Mouse (Mus musculus): ENCODE data around the gene Polr3c. TPM values are rescaled to one million over a fixed set of nuclear protein-coding genes. Genes with fewer than 3 reads are reported as not detected.
A peak's percentile ranks its signal among the peaks of the same experiment; 100 is the strongest.
"Not testable (repeated sequence)": the region's sequence is repeated elsewhere in the genome, so short reads cannot be mapped to it uniquely, and the experiment has no call there.

Polr3c gene
- total RNA-seq, 2 experiments from 2014 or later: 22.4 to 30.8 TPM

DNA sequence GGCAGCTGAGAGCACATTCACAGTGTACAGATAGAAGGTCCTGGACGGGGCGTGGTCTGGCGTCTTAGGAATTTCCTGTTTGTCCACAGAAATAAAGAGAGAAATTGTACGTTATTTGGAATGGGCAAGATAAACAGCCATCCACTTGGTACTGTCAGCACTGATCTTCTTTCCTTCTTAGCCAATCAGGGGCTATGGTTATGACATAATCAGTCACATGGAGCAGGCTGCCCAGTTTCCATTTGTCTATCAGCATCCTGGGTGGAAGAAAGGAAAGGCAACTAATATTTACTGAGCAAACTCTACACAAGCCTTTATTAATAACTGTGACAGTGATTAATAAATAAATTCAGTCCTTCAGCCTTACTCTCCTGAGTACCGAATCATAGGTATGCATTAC is 13.1 kb downstream of the Polr3c start:
- ATAC-seq (replicated peaks; ENCODE audit: poor library complexity, severe bottlenecking): no peak

GRCm38 (mm10) chr3:96708684-96709064 is 18.8 kb downstream of the Polr3c start:
- ATAC-seq (replicated peaks; ENCODE audit: poor library complexity, severe bottlenecking): no peak

GRCm38 (mm10) chr3:96707903-96708683 is 19.3 kb downstream of the Polr3c start, which contains the start of gene Nudt17:
Gene Nudt17 (minus strand): TSS chr3:96708562.
- peak; percentile 84 for ATAC-seq (replicated peaks; ENCODE audit: poor library complexity, severe bottlenecking)

DNA sequence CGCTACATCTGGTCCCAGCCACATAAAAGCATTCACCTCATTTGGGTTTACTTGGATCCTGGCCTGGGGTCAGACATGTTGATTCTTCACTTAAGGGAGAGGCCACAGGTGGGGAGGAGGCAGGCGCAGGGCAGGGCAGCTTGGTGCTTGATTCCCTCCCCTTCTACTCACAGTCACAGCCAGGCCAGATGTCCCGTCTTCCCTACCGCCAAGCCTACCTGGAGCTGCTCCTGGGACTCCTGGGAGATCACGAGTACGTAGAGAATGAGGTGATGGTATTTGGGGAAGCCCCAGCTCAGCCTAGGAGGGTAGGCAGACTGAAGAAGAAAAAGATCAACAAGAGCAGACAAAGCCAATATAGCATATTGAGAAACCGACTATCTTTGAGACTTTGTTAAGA is 20.4 kb downstream of the Polr3c start:
- ATAC-seq (replicated peaks; ENCODE audit: poor library complexity, severe bottlenecking): no peak

GRCm38 (mm10) chr3:96706217-96706616 is 21.2 kb downstream of the Polr3c start:
- no peak for ATAC-seq (replicated peaks; ENCODE audit: poor library complexity, severe bottlenecking)

GRCm38 (mm10) chr3:96704778-96705177 is 22.6 kb downstream of the Polr3c start:
- peak; percentile 38; the same call in 1 of the 2 replicates for ATAC-seq (replicated peaks; ENCODE audit: poor library complexity, severe bottlenecking)

DNA sequence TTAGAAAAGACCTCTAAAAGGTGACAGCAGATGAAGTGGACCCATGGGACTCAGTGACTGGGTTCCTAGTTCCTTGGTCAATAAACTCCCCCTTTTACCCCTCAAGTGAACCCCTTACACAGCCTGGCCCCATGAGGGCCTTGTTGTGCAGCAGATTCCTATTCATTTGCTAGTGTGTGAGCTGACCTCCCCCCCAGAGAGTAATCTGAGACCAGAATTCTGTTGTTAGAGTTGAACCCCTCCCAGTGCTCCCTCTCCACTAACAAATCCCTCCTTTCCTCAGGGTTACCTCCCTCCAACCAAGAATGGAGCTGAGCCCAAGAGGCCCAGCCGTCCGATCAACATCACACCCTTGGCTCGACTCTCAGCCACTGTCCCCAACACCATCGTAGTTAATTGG is 26.4 kb downstream of the Polr3c start:
- ATAC-seq (replicated peaks; ENCODE audit: poor library complexity, severe bottlenecking): no peak

DNA sequence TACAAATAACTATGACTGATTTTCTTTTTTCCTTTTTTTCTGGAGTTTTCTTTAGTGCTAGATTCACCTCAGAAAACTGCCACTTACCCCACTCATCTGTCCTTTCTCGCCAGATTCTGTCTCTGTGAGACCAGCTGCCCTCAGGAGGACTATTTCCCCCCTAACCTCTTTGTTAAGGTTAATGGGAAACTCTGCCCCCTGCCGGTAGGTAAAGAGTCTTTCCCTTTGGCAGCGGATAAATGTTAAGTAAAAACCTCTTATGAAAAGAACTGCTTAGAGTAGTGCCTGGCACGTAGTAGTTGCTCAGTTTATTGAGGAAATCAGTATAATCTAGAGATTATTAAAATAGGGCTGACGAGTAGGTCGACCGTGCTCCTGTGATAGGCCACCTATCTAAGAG is 27.1 kb downstream of the Polr3c start:
- ATAC-seq (replicated peaks; ENCODE audit: poor library complexity, severe bottlenecking): no peak

- no peak for ATAC-seq (replicated peaks; ENCODE audit: poor library complexity, severe bottlenecking)
Measured at GRCm38 (mm10) chr3:96698993-96699690, 28.3 kb downstream of the Polr3c start.

GRCm38 (mm10) chr3:96696766-96697732 is 30.4 kb downstream of the Polr3c start:
- ATAC-seq (replicated peaks; ENCODE audit: poor library complexity, severe bottlenecking): peak; percentile 78

DNA sequence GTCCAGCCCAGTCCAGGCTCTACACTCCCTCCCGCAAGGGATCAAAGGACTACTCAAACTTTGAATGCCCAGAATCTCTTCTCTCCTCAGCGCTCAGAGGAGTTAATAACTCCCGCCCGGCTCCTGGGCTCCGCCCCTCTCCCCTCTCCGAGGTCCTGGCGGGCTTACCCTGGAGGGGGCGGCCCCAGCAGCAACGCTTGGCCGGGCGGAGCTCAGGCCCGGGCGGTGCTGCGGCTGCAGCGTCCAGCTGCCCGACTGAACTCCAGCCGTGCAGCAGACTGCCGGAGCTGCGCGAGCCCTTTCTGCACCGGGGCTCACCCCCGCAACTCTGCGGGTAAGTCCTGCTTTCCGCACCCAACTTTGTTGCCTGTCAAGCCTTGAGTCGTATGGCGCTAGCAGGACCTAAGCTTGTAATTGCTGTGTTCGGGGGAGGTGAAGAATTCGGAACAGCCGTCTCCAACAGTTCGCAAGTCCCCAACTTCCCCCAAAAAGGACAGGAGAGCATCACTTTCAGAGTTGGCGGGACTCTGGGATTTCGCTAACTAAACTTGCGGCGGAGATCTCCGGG is 31.1 kb downstream of the Polr3c start, which contains the start of gene Pias3:
Gene Pias3 (plus strand): TSS at position 187 of the 568 bp plus-strand sequence.
- ATAC-seq (replicated peaks; ENCODE audit: poor library complexity, severe bottlenecking): peak; percentile 83

GRCm38 (mm10) chr3:96693579-96693978 is 33.8 kb downstream of the Polr3c start:
- no peak for ATAC-seq (replicated peaks; ENCODE audit: poor library complexity, severe bottlenecking)

- no peak for ATAC-seq (replicated peaks; ENCODE audit: poor library complexity, severe bottlenecking)
Measured at GRCm38 (mm10) chr3:96692506-96692905, 34.9 kb downstream of the Polr3c start.

DNA sequence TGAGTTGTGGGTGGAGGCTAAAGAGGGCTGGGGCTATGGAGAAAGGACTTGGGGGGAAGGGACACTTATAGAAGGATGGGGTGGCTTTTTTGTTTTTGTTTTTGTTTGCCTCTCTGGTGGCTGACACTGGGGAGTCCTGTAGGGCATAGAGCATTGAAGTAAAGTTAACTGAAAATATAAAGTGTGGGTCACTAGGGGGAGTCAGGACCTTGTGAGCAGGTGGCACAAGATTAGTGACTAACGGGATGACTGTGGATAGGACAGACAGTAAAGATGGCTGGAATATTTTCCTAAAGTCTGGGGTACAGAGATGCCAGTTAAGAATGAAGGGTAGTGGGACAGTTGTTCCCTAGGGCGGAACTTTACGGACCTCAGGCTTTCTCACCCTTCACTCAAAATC is 37.1 kb downstream of the Polr3c start:
- peak; percentile 57 for ATAC-seq (replicated peaks; ENCODE audit: poor library complexity, severe bottlenecking)

GRCm38 (mm10) chr3:96688854-96689253 is 38.6 kb downstream of the Polr3c start:
- ATAC-seq (replicated peaks; ENCODE audit: poor library complexity, severe bottlenecking): peak; percentile 17; the same call in 1 of the 2 replicates

GRCm38 (mm10) chr3:96686057-96686456 is 41.4 kb downstream of the Polr3c start:
- ATAC-seq (replicated peaks; ENCODE audit: poor library complexity, severe bottlenecking): not testable (repeated sequence)

GRCm38 (mm10) chr3:96684822-96685156 is 42.6 kb downstream of the Polr3c start:
- ATAC-seq (replicated peaks; ENCODE audit: poor library complexity, severe bottlenecking): peak; percentile 11; the same call in 1 of the 2 replicates

GRCm38 (mm10) chr3:96684151-96684821 is 43.1 kb downstream of the Polr3c start:
- 0 out of 2 replicates have a peak, but pooled peaks have one; percentile 7 for ATAC-seq (replicated peaks; ENCODE audit: poor library complexity, severe bottlenecking)

DNA sequence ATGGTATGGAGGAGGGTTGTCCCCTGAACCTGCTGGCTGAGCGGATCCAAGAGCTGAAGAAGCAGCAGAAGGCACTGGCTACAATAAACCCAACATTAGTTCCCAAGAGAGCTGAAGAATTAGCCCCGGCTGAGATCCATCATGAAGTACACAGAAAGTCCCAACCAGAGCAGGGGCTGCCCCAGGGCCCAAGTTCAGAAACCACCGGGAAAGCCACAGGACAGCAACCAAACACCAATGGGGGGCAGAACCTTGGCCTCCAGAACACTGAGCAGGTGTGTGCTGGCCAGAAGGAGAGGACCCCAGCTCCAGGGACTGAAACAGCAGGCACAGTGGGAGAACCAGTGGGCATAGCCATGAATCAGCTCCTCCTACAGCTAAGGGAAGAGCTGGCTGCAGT is 43.9 kb downstream of the Polr3c start:
- no peak for ATAC-seq (replicated peaks; ENCODE audit: poor library complexity, severe bottlenecking)

Measured in granulocyte monocyte progenitor cell, adult 5-6 weeks (primary cell).